Mouse (Mus musculus) MEL (cell line): ENCODE measurements around the gene Coq10b. TPM values are rescaled to one million over a fixed set of nuclear protein-coding genes. Genes with fewer than 3 reads are reported as not detected.

ENCODE experiments used
- DNase-seq: peaks from one replicate; pipeline ENCODE4 v3.0.0; 2011; ENCODE audit warnings: low read depth, low spot score
- H3K27ac ChIP-seq: 2 replicates; pipeline ENCODE4 v1.5.1; 2012; ENCODE audit warnings: low read depth, mild to moderate bottlenecking, control low read depth, low read length, moderate library complexity; ENCODE audit not compliant: control insufficient read depth
- H3K27me3 ChIP-seq, 2 experiments: fragments of 150-350 bp in 1 of 2; sonication (generic) in 1 of 2; 2 replicates each; pipeline ENCODE4 v1.6.1; 2012; ENCODE audit warnings: low read length in 2 of 2, mild to moderate bottlenecking in 2 of 2, improper control_type of control experiment in 1 of 2, moderate library complexity in 1 of 2; ENCODE audit not compliant: insufficient read depth in 2 of 2, control insufficient read depth in 1 of 2
- H3K36me3 ChIP-seq, 2 experiments: 2 replicates each; pipeline ENCODE4 v1.6.1; 2012 to 2014; ENCODE audit warnings: low read length in 2 of 2, improper control_type of control experiment in 1 of 2, inconsistent platforms in 1 of 2, mild to moderate bottlenecking in 1 of 2; ENCODE audit not compliant: insufficient read depth in 2 of 2, control insufficient read depth in 1 of 2
- H3K4me1 ChIP-seq, 2 experiments: fragments of 150-350 bp in 1 of 2; sonication (generic) in 1 of 2; 2 replicates each; pipeline ENCODE4 v1.6.1; 2012; ENCODE audit warnings: low read length in 2 of 2, improper control_type of control experiment in 1 of 2, mild to moderate bottlenecking in 1 of 2; ENCODE audit not compliant: insufficient read depth in 2 of 2, control insufficient read depth in 1 of 2
- H3K4me3 ChIP-seq, 2 experiments: fragments of 150-350 bp in 1 of 2; sonication (generic) in 1 of 2; 2 replicates each; pipeline ENCODE4 v1.5.1; 2012; ENCODE audit warnings: low read depth in 2 of 2, low read length in 2 of 2, mild to moderate bottlenecking in 2 of 2, moderate library complexity in 2 of 2, control low read depth in 1 of 2, improper control_type of control experiment in 1 of 2; ENCODE audit not compliant: control insufficient read depth in 1 of 2, insufficient read depth in 1 of 2
- H3K79me2 ChIP-seq: 2 replicates; pipeline ENCODE4 v1.6.1; 2012; ENCODE audit warnings: mild to moderate bottlenecking, low read length, moderate library complexity; ENCODE audit not compliant: control insufficient read depth, poor library complexity, insufficient read depth
- H3K9ac ChIP-seq: 2 replicates; pipeline ENCODE4 v1.6.1; 2012; ENCODE audit warnings: low read depth, mild to moderate bottlenecking, control low read depth, low read length, moderate library complexity; ENCODE audit not compliant: control insufficient read depth, poor library complexity, severe bottlenecking
- H3K9me3 ChIP-seq: fragments of 150-350 bp; sonication (generic); replicated peaks from 2 replicates; pipeline ENCODE4 v1.6.1; 2012; ENCODE audit warnings: mild to moderate bottlenecking, low read length, improper control_type of control experiment, moderate library complexity; ENCODE audit not compliant: insufficient read depth
- BHLHE40 ChIP-seq: IDR thresholded peaks from 2 replicates; pipeline ENCODE4 v1.6.1; 2012; ENCODE audit warnings: low read depth, mild to moderate bottlenecking, inconsistent platforms, low read length, improper control_type of control experiment, borderline replicate concordance
- CHD2 ChIP-seq: IDR thresholded peaks from 2 replicates; pipeline ENCODE4 v1.6.1; 2011; ENCODE audit warnings: low read length, improper control_type of control experiment
- CTCF ChIP-seq, 3 experiments: IDR thresholded peaks in 2 of 3; conservative IDR thresholded peaks in 1 of 3; 2 replicates each; pipeline ENCODE4 v1.5.1; 2011 to 2012; ENCODE audit warnings: low read length in 3 of 3, low read depth in 2 of 3, mild to moderate bottlenecking in 2 of 3, improper control_type of control experiment in 1 of 3, inconsistent platforms in 1 of 3, mixed read lengths in 1 of 3, moderate library complexity in 1 of 3; ENCODE audit not compliant: control insufficient read depth in 1 of 3, insufficient read depth in 1 of 3, poor library complexity in 1 of 3, severe bottlenecking in 1 of 3
- E2F4 ChIP-seq: IDR thresholded peaks from 2 replicates; pipeline ENCODE4 v1.6.1; 2011; ENCODE audit warnings: low read depth, low read length, improper control_type of control experiment, borderline replicate concordance
- ELF1 ChIP-seq: IDR thresholded peaks from 2 replicates; pipeline ENCODE4 v1.6.1; 2014; ENCODE audit warnings: low read depth, mild to moderate bottlenecking, inconsistent platforms, low read length, improper control_type of control experiment, moderate library complexity
- GABPA ChIP-seq: IDR thresholded peaks from 2 replicates; pipeline ENCODE4 v1.6.1; 2012; ENCODE audit warnings: low read depth, mild to moderate bottlenecking, inconsistent platforms, low read length, improper control_type of control experiment, moderate library complexity
- GATA1 ChIP-seq: IDR thresholded peaks from 2 replicates; pipeline ENCODE4 v1.6.1; 2011; ENCODE audit warnings: low read depth, low read length, improper control_type of control experiment
- HCFC1 ChIP-seq: IDR thresholded peaks from 2 replicates; pipeline ENCODE4 v1.6.1; 2012; ENCODE audit warnings: low read depth, mild to moderate bottlenecking, inconsistent platforms, low read length, improper control_type of control experiment, moderate library complexity
- JUND ChIP-seq: IDR thresholded peaks from 2 replicates; pipeline ENCODE4 v1.6.1; 2011; ENCODE audit warnings: low read depth, mild to moderate bottlenecking, improper control_type of control experiment, low read length
- KAT2A ChIP-seq: conservative IDR thresholded peaks from 2 replicates; pipeline ENCODE4 v1.6.1; 2012; ENCODE audit warnings: low read depth, low read length, improper control_type of control experiment, inconsistent platforms
- MAFK ChIP-seq: IDR thresholded peaks from 2 replicates; pipeline ENCODE4 v1.6.1; 2011; ENCODE audit warnings: low read depth, mild to moderate bottlenecking, low read length, improper control_type of control experiment, borderline replicate concordance
- MAZ ChIP-seq: IDR thresholded peaks from 2 replicates; pipeline ENCODE4 v1.6.1; 2012; ENCODE audit warnings: low read depth, mild to moderate bottlenecking, inconsistent platforms, low read length, improper control_type of control experiment
- MEF2A ChIP-seq: IDR thresholded peaks from 2 replicates; pipeline ENCODE4 v1.6.1; 2014; ENCODE audit warnings: low read depth, mild to moderate bottlenecking, inconsistent platforms, low read length, improper control_type of control experiment; ENCODE audit not compliant: poor library complexity, insufficient replicate concordance, severe bottlenecking; ENCODE audit errors: extremely low read depth
- MXI1 ChIP-seq: IDR thresholded peaks from 2 replicates; pipeline ENCODE4 v1.6.1; 2011; ENCODE audit warnings: mild to moderate bottlenecking, low read depth, low read length, improper control_type of control experiment
- MYC ChIP-seq: IDR thresholded peaks from 2 replicates; pipeline ENCODE4 v1.6.1; 2011; ENCODE audit warnings: low read depth, mild to moderate bottlenecking, low read length, improper control_type of control experiment, moderate library complexity
- NELFE ChIP-seq: IDR thresholded peaks from 2 replicates; pipeline ENCODE4 v1.6.1; 2011; ENCODE audit warnings: low read depth, low read length, improper control_type of control experiment
- NRF1 ChIP-seq: IDR thresholded peaks from 2 replicates; pipeline ENCODE4 v1.6.1; 2014; ENCODE audit warnings: low read depth, mild to moderate bottlenecking, inconsistent platforms, low read length, improper control_type of control experiment, moderate library complexity; ENCODE audit not compliant: poor library complexity, insufficient read depth, severe bottlenecking
- POLR2A ChIP-seq, 2 experiments: IDR thresholded peaks; 2 replicates each; pipeline ENCODE4 v1.6.1; 2011 to 2012; ENCODE audit warnings: low read length in 2 of 2, mild to moderate bottlenecking in 2 of 2, control low read depth in 1 of 2, improper control_type of control experiment in 1 of 2, low read depth in 1 of 2, moderate library complexity in 1 of 2; ENCODE audit not compliant: control insufficient read depth in 1 of 2, insufficient read depth in 1 of 2, poor library complexity in 1 of 2
- POLR2AphosphoS2 ChIP-seq: IDR thresholded peaks from 2 replicates; pipeline ENCODE4 v1.6.1; 2011; ENCODE audit warnings: low read length, improper control_type of control experiment
- POLR2AphosphoS5 ChIP-seq: IDR thresholded peaks from 2 replicates; pipeline ENCODE4 v1.6.1; 2012; ENCODE audit warnings: low read depth, borderline replicate concordance, mild to moderate bottlenecking, inconsistent platforms, low read length, moderate library complexity, mixed read lengths
- RAD21 ChIP-seq: IDR thresholded peaks from 2 replicates; pipeline ENCODE4 v1.6.1; 2011; ENCODE audit warnings: mild to moderate bottlenecking, low read depth, low read length, improper control_type of control experiment
- SIN3A ChIP-seq: IDR thresholded peaks from 2 replicates; pipeline ENCODE4 v1.6.1; 2012; ENCODE audit warnings: low read length, improper control_type of control experiment, inconsistent platforms
- SMC3 ChIP-seq: IDR thresholded peaks from 2 replicates; pipeline ENCODE4 v1.6.1; 2011; ENCODE audit warnings: low read depth, low read length, improper control_type of control experiment
- TBP ChIP-seq: IDR thresholded peaks from 2 replicates; pipeline ENCODE4 v1.8.0; 2011; ENCODE audit warnings: low read depth, low read length, improper control_type of control experiment
- UBTF ChIP-seq: IDR thresholded peaks from 2 replicates; pipeline ENCODE4 v1.6.1; 2012; ENCODE audit warnings: low read depth, mild to moderate bottlenecking, inconsistent platforms, low read length, improper control_type of control experiment, moderate library complexity, borderline replicate concordance; ENCODE audit not compliant: insufficient read depth
- USF1 ChIP-seq: IDR thresholded peaks from 2 replicates; pipeline ENCODE4 v1.6.1; 2014; ENCODE audit warnings: low read depth, mild to moderate bottlenecking, inconsistent platforms, low read length, improper control_type of control experiment, moderate library complexity
- USF2 ChIP-seq, 2 experiments: IDR thresholded peaks; 2 replicates each; pipeline ENCODE4 v1.6.1; 2011 to 2012; ENCODE audit warnings: improper control_type of control experiment in 2 of 2, low read length in 2 of 2, borderline replicate concordance in 1 of 2, inconsistent platforms in 1 of 2, low read depth in 1 of 2, mild to moderate bottlenecking in 1 of 2; ENCODE audit not compliant: insufficient read depth in 1 of 2
- ZC3H11A ChIP-seq: IDR thresholded peaks from 2 replicates; pipeline ENCODE4 v1.6.1; 2012; ENCODE audit warnings: low read depth, mild to moderate bottlenecking, inconsistent platforms, low read length, improper control_type of control experiment
- ZKSCAN1 ChIP-seq: IDR thresholded peaks from 2 replicates; pipeline ENCODE4 v1.6.1; 2012; ENCODE audit warnings: low read depth, mild to moderate bottlenecking, inconsistent platforms, low read length, improper control_type of control experiment, moderate library complexity
- ZNF384 ChIP-seq: IDR thresholded peaks from 2 replicates; pipeline ENCODE4 v1.6.1; 2012; ENCODE audit warnings: low read depth, mild to moderate bottlenecking, inconsistent platforms, low read length, improper control_type of control experiment
- polyA plus RNA-seq, 2 experiments: library from polyadenylated mRNA; stranded (reverse) in 1 of 2; unstranded in 1 of 2; fragments of >175 nt in 1 of 2; fragments of >200 nt in 1 of 2; gene quantifications; 2 replicates each; pipeline versions ENCODE4 v1.2.1 to v1.2.4; 2012; ENCODE audit warnings: low replicate concordance in 2 of 2, low read depth in 1 of 2; ENCODE audit not compliant: insufficient read length in 2 of 2, insufficient read depth in 1 of 2, missing spikeins in 1 of 2
- total RNA-seq: library from RNA; depleted of rRNA; stranded (reverse); fragments of 300-350 nt; gene quantifications from 2 replicates; pipeline ENCODE4 v1.2.3, GENCODE M21; 2012

Gene Coq10b
- total and polyA plus RNA-seq, 3 experiments, result 9.8 to 84.6 (median 13.4) TPM

DNA sequence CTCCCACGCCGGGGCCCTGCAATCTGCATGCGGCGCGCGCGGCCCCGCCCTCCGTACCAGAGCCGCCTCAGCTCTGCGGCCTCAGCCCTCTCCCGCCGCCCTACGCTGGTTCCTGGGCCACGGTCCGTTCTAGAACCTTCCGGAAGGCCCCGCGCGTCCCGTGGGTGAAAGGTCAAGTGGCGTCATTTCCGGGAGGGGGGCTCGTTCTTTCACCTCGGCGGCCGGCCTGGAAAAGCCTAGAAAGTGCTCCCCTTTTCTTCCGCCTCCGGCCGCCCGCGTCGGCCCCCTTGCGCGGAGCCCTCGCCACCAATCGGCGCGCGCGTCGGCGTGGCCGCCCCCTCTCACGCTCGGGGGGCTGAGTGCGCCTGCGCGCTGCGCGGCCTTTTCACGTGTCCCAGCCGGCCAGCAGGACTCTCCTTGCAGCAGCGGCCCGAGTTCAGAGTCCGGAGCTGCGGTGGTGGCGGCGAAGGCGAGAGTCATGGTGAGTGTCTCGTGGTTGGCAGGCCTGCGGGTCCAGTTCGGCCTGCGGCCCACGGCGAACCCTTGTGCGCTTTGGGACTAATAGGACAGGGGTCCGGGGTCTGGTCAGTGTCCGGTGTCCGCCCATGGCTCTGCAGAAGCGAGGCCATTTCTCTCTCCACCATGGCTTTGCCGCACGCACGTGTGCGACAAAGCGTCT is 35.5 kb downstream of the Coq10b start, which contains the start of the genes Hspe1 and Hspd1 (continued):
- TF ChIP-seq CHD2 (no peak), POLR2AphosphoS2 (0 out of 2 replicates have a peak, but pooled peaks have one; percentile 22), USF1 (peak; percentile 72), SMC3 (no peak), SIN3A (peak; percentile 68), MAZ (peak; percentile 85), ZC3H11A (no peak), UBTF (no peak), NELFE (peak; percentile 74), GATA1 (no peak), CTCF (IDR thresholded peaks at IDR 0.05 in 2 of 3, conservative IDR thresholded peaks at IDR 0.05 in 1 of 3; ENCODE audit: control insufficient read depth in 1 of 3, insufficient read depth in 1 of 3, low read depth in 2 of 3, low read length in 3 of 3, poor library complexity in 1 of 3, severe bottlenecking in 1 of 3) (no peak), GABPA (no peak), NRF1 (peak; percentile 78), ELF1 (peak; percentile 86), MXI1 (peak; percentile 92), MEF2A (no peak)

GRCm38 (mm10) chr1:55088611-55089497 is 36.3 kb downstream of the Coq10b start:
- Histone ChIP-seq H3K27me3 (no peaks in the 10 kb centered on the region), H3K79me2 (peaks cover 59% of the 10 kb centered on the region), H3K4me3 (peak overlapping the region; percentile 80 to 85), H3K9me3 (no peaks in the 10 kb centered on the region), H3K9ac (peak overlapping the region; percentile 96), H3K36me3 (peaks cover 12 to 51% of the 10 kb centered on the region in 2 experiments), H3K4me1 (peaks cover 4 to 15% of the 10 kb centered on the region in 2 experiments; a peak in 3 of 4 replicates), H3K27ac (peak overlapping the region; percentile 73)
- peak; percentile 33 for DNase-seq
- TF ChIP-seq MAFK (no peak), POLR2AphosphoS2 (no peak; the same call in 1 of the 2 replicates), UBTF (no peak), TBP (no peak), HCFC1 (no peak), JUND (no peak), GATA1 (no peak), SIN3A (0 out of 2 replicates have a peak, but pooled peaks have one; percentile 2), POLR2AphosphoS5 (no peak), CTCF (IDR thresholded peaks at IDR 0.05 in 2 of 3, conservative IDR thresholded peaks at IDR 0.05 in 1 of 3; ENCODE audit: control insufficient read depth in 1 of 3, insufficient read depth in 1 of 3, low read depth in 2 of 3, low read length in 3 of 3, poor library complexity in 1 of 3, severe bottlenecking in 1 of 3) (no peak), ZC3H11A (no peak), POLR2A (IDR thresholded peaks at IDR 0.05; ENCODE audit: control insufficient read depth in 1 of 2, insufficient read depth in 1 of 2, low read depth in 1 of 2, low read length in 2 of 2, poor library complexity in 1 of 2) (no peak), RAD21 (no peak), USF2 (IDR thresholded peaks at IDR 0.05; ENCODE audit: borderline replicate concordance in 1 of 2, insufficient read depth in 1 of 2, low read depth in 1 of 2, low read length in 2 of 2) (no peak), E2F4 (no peak), KAT2A (no peak), ZKSCAN1 (no peak), ELF1 (no peak), NELFE (no peak), ZNF384 (no peak), MYC (no peak), MAZ (no peak), BHLHE40 (no peak)
